Mouse (Mus musculus): ENCODE measurements around the gene A930033H14Rik. TPM values are rescaled to one million over a fixed set of nuclear protein-coding genes. Genes with fewer than 3 reads are reported as not detected.

The A930033H14Rik gene
- polyA plus RNA-seq, 1 experiment from 2014 or later: 0.94 TPM

GRCm38 (mm10) chr10:69161503-69161902 is 51.4 kb downstream of the A930033H14Rik start:
- H3K4me1 ChIP-seq: no peaks in the 10 kb centered on the region
- H3K9me3 ChIP-seq (replicated peaks): no peaks in the 10 kb centered on the region
- H3K27me3 ChIP-seq: no peaks in the 10 kb centered on the region
- WGBS: 82% methylated on average over 3 of the region's 3 CpGs
- no peak overlapping the region for H3K4me3 ChIP-seq
- H3K4me2 ChIP-seq: no peak overlapping the region
- H3K27ac ChIP-seq: no peak overlapping the region
- H3K36me3 ChIP-seq (ENCODE audit: poor library complexity, severe bottlenecking): no peaks in the 10 kb centered on the region
- no peak overlapping the region for H3K9ac ChIP-seq
- no peak for ATAC-seq

- no peaks in the 10 kb centered on the region for H3K4me1 ChIP-seq
- ATAC-seq: no peak
- H3K27me3 ChIP-seq: no peaks in the 10 kb centered on the region
- H3K9ac ChIP-seq: no peak overlapping the region
- no peak overlapping the region for H3K27ac ChIP-seq
- no peaks in the 10 kb centered on the region for H3K36me3 ChIP-seq (ENCODE audit: poor library complexity, severe bottlenecking)
- WGBS: 88% methylated on average over 2 of the region's 2 CpGs
- no peaks in the 10 kb centered on the region for H3K9me3 ChIP-seq (replicated peaks)
- no peak overlapping the region for H3K4me3 ChIP-seq
- H3K4me2 ChIP-seq: no peak overlapping the region
These were observed 52.0 kb downstream of the A930033H14Rik start for GRCm38 (mm10) chr10:69160877-69161276.

Other genes with a start within 250 kb of the A930033H14Rik start
- 13.4 and 16.4 TPM in 2 replicates for gene Rhobtb1, start 61.7 kb downstream of the A930033H14Rik start, polyA plus RNA-seq (2015; fragmentation: Nextera tagmentation; extraction: Ambion mirVana)
- 365 and 378 TPM in 2 replicates for gene Cdk1, start 139.8 kb upstream of the A930033H14Rik start, polyA plus RNA-seq (2015; fragmentation: Nextera tagmentation; extraction: Ambion mirVana)
- gene Ank3, start 185.7 kb upstream of the A930033H14Rik start, polyA plus RNA-seq (2015; fragmentation: Nextera tagmentation; extraction: Ambion mirVana): 63.5 and 70.9 TPM in 2 replicates